Mouse (Mus musculus) midbrain, embryonic 15.5 days (tissue): ENCODE data around the gene Ppp5c. TPM values are rescaled to one million over a fixed set of nuclear protein-coding genes. Genes with fewer than 3 reads are reported as not detected.
"Not testable (repeated sequence)": the region's sequence is repeated elsewhere in the genome, so short reads cannot be mapped to it uniquely, and the experiment has no call there.

Experiments
- ATAC-seq: fragments of 200-750 bp; cut with Nextera tagmentation; replicated peaks from 2 replicates; pipeline ENCODE4 v1.8.0; 2017; ENCODE audit warnings: moderate TSS enrichment
- H3K27ac ChIP-seq: fragments of 300-500 bp; sonication (generic); 2 replicates; pipeline ENCODE4 v1.5.1; 2015; ENCODE audit warnings: mild to moderate bottlenecking, inconsistent platforms
- H3K27me3 ChIP-seq: fragments of 300-500 bp; sonication (generic); replicated peaks from 2 replicates; pipeline ENCODE4 v1.6.1; 2015; ENCODE audit warnings: inconsistent platforms
- H3K36me3 ChIP-seq: fragments of 300-500 bp; sonication (generic); replicated peaks from 2 replicates; pipeline ENCODE4 v1.6.1; 2015; ENCODE audit warnings: inconsistent platforms
- H3K4me1 ChIP-seq: fragments of 300-500 bp; sonication (generic); 2 replicates; pipeline ENCODE4 v1.6.1; 2015; ENCODE audit warnings: inconsistent platforms
- H3K4me2 ChIP-seq: fragments of 300-500 bp; sonication (generic); 2 replicates; pipeline ENCODE4 v1.6.1; 2015; ENCODE audit warnings: inconsistent platforms, mild to moderate bottlenecking, moderate library complexity
- H3K4me3 ChIP-seq: fragments of 300-500 bp; sonication (generic); 2 replicates; pipeline ENCODE4 v1.5.1; 2015; ENCODE audit warnings: mild to moderate bottlenecking, inconsistent platforms
- H3K9ac ChIP-seq: fragments of 300-500 bp; sonication (generic); 2 replicates; pipeline ENCODE4 v1.6.1; 2015; ENCODE audit warnings: mild to moderate bottlenecking, inconsistent platforms
- H3K9me3 ChIP-seq: fragments of 300-500 bp; sonication (generic); 2 replicates; pipeline ENCODE4 v1.6.1; 2016; ENCODE audit warnings: inconsistent platforms
- WGBS: fragments of 180-500 bp; shearing (Covaris S2); methylation state at CpG from one replicate; pipeline ENCODE4 v1.1.7; 2015; ENCODE audit warnings: mixed read lengths; 5-methylcytosine and 5-hydroxymethylcytosine counted together
- polyA plus RNA-seq: library from polyadenylated mRNA; unstranded; fragments of >200 nt; fragmentation: Nextera tagmentation; extraction: Ambion mirVana; gene quantifications from 2 replicates; pipeline ENCODE4 v1.2.1, GENCODE M21; 2015

The Ppp5c gene
- polyA plus RNA-seq, result 124 and 127 TPM in 2 replicates

- peak within 1 kb of the TSS; percentile 76 for H3K9ac ChIP-seq
- peak within 1 kb of the TSS; percentile 77 for H3K4me2 ChIP-seq
- peaks cover 30% of the 10 kb centered on the region for H3K4me1 ChIP-seq
- H3K9me3 ChIP-seq, result no peaks in the 10 kb centered on the region
- WGBS, result 1% methylated on average over 58 of the region's 58 CpGs
- H3K36me3 ChIP-seq, result 0 out of 2 replicates have a peak, but pooled peaks cover 3% of the 10 kb centered on the region
- no peaks in the 10 kb centered on the region for H3K27me3 ChIP-seq
- H3K27ac ChIP-seq, result peak within 1 kb of the TSS; percentile 78
- peak within 1 kb of the TSS; percentile 80 for H3K4me3 ChIP-seq
- ATAC-seq, result peak; percentile 88
Measured at GRCm38 (mm10) chr7:17027588-17028343, at the start of gene Ppp5c. TSS of gene Ppp5c (minus strand) at chr7:17027924.

- Histone ChIP-seq H3K36me3 (no peaks in the 10 kb centered on the region), H3K4me3 (no peak overlapping the region), H3K4me1 (no peaks in the 10 kb centered on the region), H3K4me2 (no peak overlapping the region), H3K9me3 (no peaks in the 10 kb centered on the region), H3K27me3 (no peaks in the 10 kb centered on the region), H3K27ac (no peak overlapping the region), H3K9ac (no peak overlapping the region)
- 100% methylated on average over 1 of the region's 1 CpGs for WGBS
- ATAC-seq, result no peak
Measured at GRCm38 (mm10) chr7:17076542-17076941, 48.8 kb upstream of the Ppp5c start.

- WGBS, result 68% methylated on average over 23 of the region's 23 CpGs
- ATAC-seq, result peak; percentile 93
- Histone ChIP-seq H3K4me1 (no peaks in the 10 kb centered on the region), H3K9me3 (no peaks in the 10 kb centered on the region), H3K4me3 (peak within 1 kb of the TSS; percentile 11), H3K27me3 (no peaks in the 10 kb centered on the region), H3K27ac (no peak within 1 kb of the TSS), H3K9ac (no peak within 1 kb of the TSS), H3K36me3 (no peaks in the 10 kb centered on the region), H3K4me2 (peak within 1 kb of the TSS; percentile 28)
Measured at GRCm38 (mm10) chr7:17073904-17074615, 46.3 kb upstream of the Ppp5c start, which contains the start of gene Psg16. TSS of gene Psg16 (plus strand) at chr7:17074040.

- H3K9me3 ChIP-seq, result no peaks in the 10 kb centered on the region
- H3K27me3 ChIP-seq, result no peaks in the 10 kb centered on the region
- no peak overlapping the region for H3K9ac ChIP-seq
- H3K4me3 ChIP-seq, result no peak overlapping the region
- peak overlapping the region; percentile 28; the same call in 1 of the 2 replicates for H3K4me2 ChIP-seq
- H3K4me1 ChIP-seq, result no peaks in the 10 kb centered on the region
- H3K36me3 ChIP-seq, result no peaks in the 10 kb centered on the region
- 61% methylated on average over 5 of the region's 5 CpGs for WGBS
- peak; percentile 37 for ATAC-seq
- H3K27ac ChIP-seq, result no peak overlapping the region
Measured at GRCm38 (mm10) chr7:17073513-17073903, 45.8 kb upstream of the Ppp5c start.

- ATAC-seq, H3K27me3 ChIP-seq, H3K36me3 ChIP-seq, H3K9me3 ChIP-seq, H3K4me2 ChIP-seq, H3K4me1 ChIP-seq, H3K9ac ChIP-seq, H3K27ac ChIP-seq, H3K4me3 ChIP-seq: not testable (repeated sequence)
- 68% methylated on average over 5 of the region's 5 CpGs for WGBS
Measured at GRCm38 (mm10) chr7:17067651-17068050, 39.9 kb upstream of the Ppp5c start.

- no peaks in the 10 kb centered on the region for H3K27me3 ChIP-seq
- no peak overlapping the region for H3K9ac ChIP-seq
- no peak overlapping the region for H3K4me3 ChIP-seq
- no peak overlapping the region for H3K27ac ChIP-seq
- H3K36me3 ChIP-seq, result no peaks in the 10 kb centered on the region
- no peak for ATAC-seq
- no peak overlapping the region for H3K4me2 ChIP-seq
- H3K9me3 ChIP-seq, result no peaks in the 10 kb centered on the region
- H3K4me1 ChIP-seq, result peaks cover 7% of the 10 kb centered on the region; the same call in 1 of the 2 replicates
Measured at GRCm38 (mm10) chr7:17067000-17067399, 39.3 kb upstream of the Ppp5c start.

- Histone ChIP-seq H3K4me3 (no peak overlapping the region), H3K4me2 (no peak overlapping the region), H3K4me1 (peaks cover 10% of the 10 kb centered on the region; the same call in 1 of the 2 replicates), H3K36me3 (no peaks in the 10 kb centered on the region), H3K9ac (no peak overlapping the region), H3K27me3 (peaks cover 3% of the 10 kb centered on the region), H3K27ac (no peak overlapping the region), H3K9me3 (no peaks in the 10 kb centered on the region)
- 9% methylated on average over 2 of the region's 2 CpGs for WGBS
- no peak for ATAC-seq
Measured at GRCm38 (mm10) chr7:17066412-17066811, 38.7 kb upstream of the Ppp5c start.

GRCm38 (mm10) chr7:17065620-17066019 is 37.9 kb upstream of the Ppp5c start:
- Histone ChIP-seq H3K27me3 (peaks cover 6% of the 10 kb centered on the region), H3K4me2 (no peak overlapping the region), H3K4me3 (no peak overlapping the region), H3K27ac (no peak overlapping the region), H3K9me3 (no peaks in the 10 kb centered on the region), H3K9ac (no peak overlapping the region), H3K36me3 (no peaks in the 10 kb centered on the region), H3K4me1 (peaks cover 10% of the 10 kb centered on the region; the same call in 1 of the 2 replicates)
- 86% methylated on average over 9 of the region's 9 CpGs for WGBS
- ATAC-seq, result no peak

GRCm38 (mm10) chr7:17062845-17063244 is 35.1 kb upstream of the Ppp5c start:
- 21% methylated on average over 11 of the region's 11 CpGs for WGBS
- H3K4me2 ChIP-seq, result peak overlapping the region; percentile 64
- H3K9me3 ChIP-seq, result no peaks in the 10 kb centered on the region
- H3K9ac ChIP-seq, result no peak overlapping the region
- no peak overlapping the region for H3K27ac ChIP-seq
- H3K4me3 ChIP-seq, result peak overlapping the region; percentile 37
- ATAC-seq, result peak; percentile 46
- no peaks in the 10 kb centered on the region for H3K36me3 ChIP-seq
- H3K4me1 ChIP-seq, result peaks cover 28% of the 10 kb centered on the region
- peaks cover 6% of the 10 kb centered on the region for H3K27me3 ChIP-seq

GRCm38 (mm10) chr7:17062389-17062788 is 34.7 kb upstream of the Ppp5c start, which contains the start of gene Hif3a:
TSS of gene Hif3a (minus strand) at chr7:17062427.
- no peaks in the 10 kb centered on the region for H3K9me3 ChIP-seq
- H3K27me3 ChIP-seq, result peaks cover 6% of the 10 kb centered on the region
- H3K4me1 ChIP-seq, result peaks cover 30% of the 10 kb centered on the region
- 1% methylated on average over 15 of the region's 15 CpGs for WGBS
- H3K9ac ChIP-seq, result peak within 1 kb of the TSS; percentile 18; the same call in 1 of the 2 replicates
- peak within 1 kb of the TSS; percentile 64 for H3K4me2 ChIP-seq
- ATAC-seq, result peak; percentile 90
- H3K27ac ChIP-seq, result no peak within 1 kb of the TSS
- H3K36me3 ChIP-seq, result no peaks in the 10 kb centered on the region
- peak within 1 kb of the TSS; percentile 37 for H3K4me3 ChIP-seq

GRCm38 (mm10) chr7:17060782-17061605 is 33.3 kb upstream of the Ppp5c start:
- WGBS, result 74% methylated on average over 22 of the region's 22 CpGs
- H3K4me1 ChIP-seq, result peaks cover 38% of the 10 kb centered on the region
- peaks cover 6% of the 10 kb centered on the region for H3K27me3 ChIP-seq
- 0 out of 2 replicates have a peak overlapping the region, but pooled peaks have one; percentile 3 for H3K4me3 ChIP-seq
- no peaks in the 10 kb centered on the region for H3K36me3 ChIP-seq
- H3K9ac ChIP-seq, result no peak overlapping the region
- H3K27ac ChIP-seq, result 0 out of 2 replicates have a peak overlapping the region, but pooled peaks have one; percentile 46
- ATAC-seq, result no peak
- peak overlapping the region; percentile 64 for H3K4me2 ChIP-seq
- H3K9me3 ChIP-seq, result no peaks in the 10 kb centered on the region
